Mouse (Mus musculus) embryonic facial prominence, embryonic 13.5 days (tissue): ENCODE results near the gene Tsga10. TPM values are rescaled to one million over a fixed set of nuclear protein-coding genes. Genes with fewer than 3 reads are reported as not detected.

Experiments used
- ATAC-seq: fragments of 200-750 bp; cut with Nextera tagmentation; 2 replicates; pipeline ENCODE4 v1.8.0; 2017; ENCODE audit warnings: low read depth; ENCODE audit not compliant: insufficient number of reproducible peaks, insufficient read depth, low FRiP score, low TSS enrichment
- H3K27ac ChIP-seq: fragments of 300-500 bp; sonication (generic); 2 replicates; pipeline ENCODE4 v1.5.1; 2015; ENCODE audit warnings: moderate library complexity, mild to moderate bottlenecking, inconsistent platforms
- H3K27me3 ChIP-seq: fragments of 300-500 bp; sonication (generic); 2 replicates; pipeline ENCODE4 v1.6.1; 2015; ENCODE audit warnings: mild to moderate bottlenecking, inconsistent platforms
- H3K36me3 ChIP-seq: fragments of 300-500 bp; sonication (generic); 2 replicates; pipeline ENCODE4 v1.6.1; 2015; ENCODE audit warnings: mild to moderate bottlenecking, inconsistent platforms
- H3K4me1 ChIP-seq: fragments of 300-500 bp; sonication (generic); 2 replicates; pipeline ENCODE4 v1.6.1; 2015; ENCODE audit warnings: inconsistent platforms
- H3K4me2 ChIP-seq: fragments of 300-500 bp; sonication (generic); 2 replicates; pipeline ENCODE4 v1.6.1; 2015; ENCODE audit warnings: moderate library complexity, mild to moderate bottlenecking, inconsistent platforms
- H3K4me3 ChIP-seq: fragments of 300-500 bp; sonication (generic); 2 replicates; pipeline ENCODE4 v1.5.1; 2015; ENCODE audit warnings: mild to moderate bottlenecking, inconsistent platforms
- H3K9ac ChIP-seq: fragments of 300-500 bp; sonication (generic); 2 replicates; pipeline ENCODE4 v1.6.1; 2015; ENCODE audit warnings: mild to moderate bottlenecking, inconsistent platforms
- H3K9me3 ChIP-seq: fragments of 300-500 bp; sonication (generic); 2 replicates; pipeline ENCODE4 v1.6.1; 2016; ENCODE audit warnings: inconsistent platforms
- WGBS: fragments of 180-500 bp; shearing (Covaris S2); methylation state at CpG from one replicate; pipeline ENCODE4 v1.1.7; 2015; ENCODE audit warnings: mixed read lengths; 5-methylcytosine and 5-hydroxymethylcytosine counted together
- polyA plus RNA-seq: library from polyadenylated mRNA; unstranded; fragments of >200 nt; fragmentation: Nextera tagmentation; extraction: Ambion mirVana; gene quantifications from 2 replicates; pipeline ENCODE4 v1.2.1, GENCODE M21; 2015

The Tsga10 gene
- polyA plus RNA-seq, 1 experiment from 2014 or later: 6.0 TPM

- Histone ChIP-seq H3K27me3 (peaks cover 7% of the 10 kb centered on the region), H3K9ac (no peak overlapping the region), H3K4me3 (0 out of 2 replicates have a peak overlapping the region, but pooled peaks have one; percentile 57), H3K4me1 (peaks cover 10% of the 10 kb centered on the region; the same call in 1 of the 2 replicates), H3K36me3 (peaks cover 35% of the 10 kb centered on the region), H3K9me3 (no peaks in the 10 kb centered on the region), H3K27ac (no peak overlapping the region), H3K4me2 (peak overlapping the region; percentile 73)
- WGBS: 91% methylated on average over 4 of the region's 4 CpGs
- ATAC-seq: no peak
Observed at GRCm38 (mm10) chr1:37873157-37873556, 6.9 kb upstream of the Tsga10 start.

- peaks cover 28% of the 10 kb centered on the region for H3K36me3 ChIP-seq
- peak overlapping the region; percentile 82 for H3K27ac ChIP-seq
- H3K9ac ChIP-seq: peak overlapping the region; percentile 69
- H3K4me3 ChIP-seq: peak overlapping the region; percentile 57
- 6% methylated on average over 33 of the region's 33 CpGs for WGBS
- H3K9me3 ChIP-seq: no peaks in the 10 kb centered on the region
- H3K27me3 ChIP-seq: peaks cover 7% of the 10 kb centered on the region
- ATAC-seq: peak; percentile 77
- H3K4me2 ChIP-seq: peak overlapping the region; percentile 73
- H3K4me1 ChIP-seq: peaks cover 10% of the 10 kb centered on the region; the same call in 1 of the 2 replicates
Observed at GRCm38 (mm10) chr1:37872131-37873067, 6.2 kb upstream of the Tsga10 start.

GRCm38 (mm10) chr1:37871704-37872103, 5.5 kb upstream of the Tsga10 start, which contains the start of gene Lipt1:
Lipt1 (plus strand) TSS chr1:37871738.
- H3K4me2 ChIP-seq: peak within 1 kb of the TSS; percentile 73
- peaks cover 7% of the 10 kb centered on the region for H3K27me3 ChIP-seq
- peaks cover 10% of the 10 kb centered on the region; the same call in 1 of the 2 replicates for H3K4me1 ChIP-seq
- H3K27ac ChIP-seq: peak within 1 kb of the TSS; percentile 82
- H3K4me3 ChIP-seq: peak within 1 kb of the TSS; percentile 57
- H3K9ac ChIP-seq: peak within 1 kb of the TSS; percentile 69
- ATAC-seq: peak; percentile 44; the same call in 1 of the 2 replicates
- WGBS: 6% methylated on average over 7 of the region's 7 CpGs
- H3K36me3 ChIP-seq: peaks cover 21% of the 10 kb centered on the region
- H3K9me3 ChIP-seq: no peaks in the 10 kb centered on the region

GRCm38 (mm10) chr1:37869362-37869761, 3.1 kb upstream of the Tsga10 start:
- Histone ChIP-seq H3K27ac (no peak overlapping the region), H3K9ac (no peak overlapping the region), H3K4me2 (no peak overlapping the region), H3K27me3 (peaks cover 7% of the 10 kb centered on the region), H3K4me3 (no peak overlapping the region), H3K9me3 (no peaks in the 10 kb centered on the region), H3K4me1 (peaks cover 10% of the 10 kb centered on the region), H3K36me3 (no peaks in the 10 kb centered on the region)
- ATAC-seq: no peak
- WGBS: 55% methylated on average over 2 of the region's 2 CpGs

- H3K9ac ChIP-seq: no peak overlapping the region
- no peaks in the 10 kb centered on the region for H3K36me3 ChIP-seq
- H3K9me3 ChIP-seq: no peaks in the 10 kb centered on the region
- WGBS: 60% methylated on average over 10 of the region's 10 CpGs
- no peak overlapping the region for H3K4me3 ChIP-seq
- peaks cover 7% of the 10 kb centered on the region for H3K27me3 ChIP-seq
- H3K27ac ChIP-seq: no peak overlapping the region
- no peak overlapping the region for H3K4me2 ChIP-seq
- peaks cover 10% of the 10 kb centered on the region for H3K4me1 ChIP-seq
- no peak for ATAC-seq
Observed at GRCm38 (mm10) chr1:37868640-37869039, 2.4 kb upstream of the Tsga10 start.

GRCm38 (mm10) chr1:37867684-37868322, 1.6 kb upstream of the Tsga10 start:
- H3K27me3 ChIP-seq: peaks cover 7% of the 10 kb centered on the region
- H3K36me3 ChIP-seq: no peaks in the 10 kb centered on the region
- peaks cover 8% of the 10 kb centered on the region for H3K4me1 ChIP-seq
- no peak for ATAC-seq
- no peak overlapping the region for H3K4me3 ChIP-seq
- no peak overlapping the region for H3K27ac ChIP-seq
- 74% methylated on average over 10 of the region's 10 CpGs for WGBS
- H3K4me2 ChIP-seq: no peak overlapping the region
- no peak overlapping the region for H3K9ac ChIP-seq
- no peaks in the 10 kb centered on the region for H3K9me3 ChIP-seq

GRCm38 (mm10) chr1:37867056-37867455, 827 bp upstream of the Tsga10 start:
- peaks cover 7% of the 10 kb centered on the region for H3K27me3 ChIP-seq
- no peak for ATAC-seq
- WGBS: 80% methylated on average over 1 of the region's 1 CpGs
- H3K4me2 ChIP-seq: no peak overlapping the region
- H3K9me3 ChIP-seq: no peaks in the 10 kb centered on the region
- H3K4me3 ChIP-seq: no peak overlapping the region
- H3K4me1 ChIP-seq: peaks cover 5% of the 10 kb centered on the region
- no peaks in the 10 kb centered on the region for H3K36me3 ChIP-seq
- H3K9ac ChIP-seq: no peak overlapping the region
- H3K27ac ChIP-seq: no peak overlapping the region

GRCm38 (mm10) chr1:37865401-37866215, 621 bp downstream of the Tsga10 start:
- Histone ChIP-seq H3K4me1 (no peaks in the 10 kb centered on the region; the same call in 1 of the 2 replicates), H3K9ac (peak overlapping the region; percentile 79), H3K4me2 (peak overlapping the region; percentile 74), H3K36me3 (no peaks in the 10 kb centered on the region), H3K4me3 (peak overlapping the region; percentile 70), H3K27ac (peak overlapping the region; percentile 82), H3K27me3 (peaks cover 7% of the 10 kb centered on the region), H3K9me3 (no peaks in the 10 kb centered on the region)
- no peak for ATAC-seq
- 9% methylated on average over 23 of the region's 23 CpGs for WGBS

GRCm38 (mm10) chr1:37864511-37865400, 1.5 kb downstream of the Tsga10 start:
- peak overlapping the region; percentile 74 for H3K4me2 ChIP-seq
- peak; percentile 100 for ATAC-seq
- no peaks in the 10 kb centered on the region; the same call in 1 of the 2 replicates for H3K4me1 ChIP-seq
- H3K9ac ChIP-seq: peak overlapping the region; percentile 79
- H3K9me3 ChIP-seq: no peaks in the 10 kb centered on the region
- peak overlapping the region; percentile 82 for H3K27ac ChIP-seq
- H3K4me3 ChIP-seq: peak overlapping the region; percentile 70
- H3K36me3 ChIP-seq: no peaks in the 10 kb centered on the region
- WGBS: under 1% methylated on average over 87 of the region's 90 CpGs
- peaks cover 7% of the 10 kb centered on the region for H3K27me3 ChIP-seq

- no peak overlapping the region for H3K4me2 ChIP-seq
- H3K27ac ChIP-seq: no peak overlapping the region
- H3K9me3 ChIP-seq: no peaks in the 10 kb centered on the region
- H3K9ac ChIP-seq: no peak overlapping the region
- H3K4me3 ChIP-seq: no peak overlapping the region
- ATAC-seq: no peak
- 78% methylated on average over 2 of the region's 2 CpGs for WGBS
- no peaks in the 10 kb centered on the region for H3K4me1 ChIP-seq
- H3K27me3 ChIP-seq: no peaks in the 10 kb centered on the region
- H3K36me3 ChIP-seq: no peaks in the 10 kb centered on the region
Observed at GRCm38 (mm10) chr1:37850696-37851095, 15.5 kb downstream of the Tsga10 start.
